Mouse (Mus musculus): ENCODE data around the gene Gsap. TPM values are rescaled to one million over a fixed set of nuclear protein-coding genes. Genes with fewer than 3 reads are reported as not detected.
"Not testable (repeated sequence)": the region's sequence is repeated elsewhere in the genome, so short reads cannot be mapped to it uniquely, and the experiment has no call there.

The Gsap gene
- polyA plus RNA-seq, 1 experiment from 2014 or later = 3.1 TPM

GRCm38 (mm10) chr5:21163421-21163820 is 22.6 kb upstream of the Gsap start:
- Histone ChIP-seq H3K4me2 (replicated peaks) (no peak overlapping the region), H3K27ac (no peak overlapping the region), H3K27me3 (replicated peaks) (no peaks in the 10 kb centered on the region), H3K9me3 (no peaks in the 10 kb centered on the region), H3K4me1 (no peaks in the 10 kb centered on the region), H3K36me3 (no peaks in the 10 kb centered on the region), H3K4me3 (no peak overlapping the region), H3K9ac (no peak overlapping the region)
- ATAC-seq (ENCODE audit: low FRiP score, low read depth) = no peak
- 93% methylated on average over 3 of the region's 3 CpGs for WGBS

- no peaks in the 10 kb centered on the region for H3K36me3 ChIP-seq
- no peak overlapping the region for H3K4me2 ChIP-seq (replicated peaks)
- no peak overlapping the region for H3K9ac ChIP-seq
- no peaks in the 10 kb centered on the region for H3K27me3 ChIP-seq (replicated peaks)
- H3K4me3 ChIP-seq = no peak overlapping the region
- H3K27ac ChIP-seq = no peak overlapping the region
- WGBS = 83% methylated on average over 8 of the region's 8 CpGs
- H3K9me3 ChIP-seq = no peaks in the 10 kb centered on the region
- ATAC-seq (ENCODE audit: low FRiP score, low read depth) = no peak
- no peaks in the 10 kb centered on the region; the same call in 1 of the 2 replicates for H3K4me1 ChIP-seq
Measured at GRCm38 (mm10) chr5:21168689-21169345, 17.2 kb upstream of the Gsap start.

GRCm38 (mm10) chr5:21169346-21169745 is 16.7 kb upstream of the Gsap start:
- 54% methylated on average over 3 of the region's 3 CpGs for WGBS
- no peak for ATAC-seq (ENCODE audit: low FRiP score, low read depth)

DNA sequence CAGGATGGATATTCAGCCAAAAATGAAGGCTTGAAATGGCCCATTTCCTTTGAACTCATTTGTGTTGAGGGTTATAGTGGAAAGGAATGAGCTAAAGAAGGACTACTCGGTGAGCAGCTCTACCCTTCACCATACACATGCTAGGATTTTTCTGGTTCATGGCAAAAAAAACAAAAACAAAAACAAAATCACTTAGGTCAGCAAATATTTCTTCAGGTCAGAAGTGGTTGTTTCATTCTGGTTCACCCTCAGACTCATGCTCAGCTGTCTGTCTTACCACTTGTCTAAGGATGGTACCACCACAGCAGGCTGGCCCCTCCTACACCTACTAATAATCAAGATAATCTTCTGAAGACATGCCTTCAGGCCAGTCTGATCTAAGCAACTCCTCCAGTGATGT is 16.2 kb upstream of the Gsap start:
- H3K9me3 ChIP-seq = no peaks in the 10 kb centered on the region
- H3K9ac ChIP-seq = no peak overlapping the region
- H3K4me1 ChIP-seq = no peaks in the 10 kb centered on the region; the same call in 1 of the 2 replicates
- H3K36me3 ChIP-seq = no peaks in the 10 kb centered on the region
- no peak overlapping the region for H3K27ac ChIP-seq
- H3K4me3 ChIP-seq = no peak overlapping the region
- no peak for ATAC-seq (ENCODE audit: low FRiP score, low read depth)
- H3K27me3 ChIP-seq (replicated peaks) = no peaks in the 10 kb centered on the region
- 87% methylated on average over 1 of the region's 1 CpGs for WGBS
- no peak overlapping the region for H3K4me2 ChIP-seq (replicated peaks)

More at GRCm38 (mm10) chr5:21169346-21169745, 16.7 kb upstream of the Gsap start:
- H3K9ac ChIP-seq = no peak overlapping the region
- H3K27ac ChIP-seq = no peak overlapping the region
- H3K4me2 ChIP-seq (replicated peaks) = no peak overlapping the region
- H3K9me3 ChIP-seq = no peaks in the 10 kb centered on the region
- no peak overlapping the region for H3K4me3 ChIP-seq
- H3K4me1 ChIP-seq = no peaks in the 10 kb centered on the region; the same call in 1 of the 2 replicates
- H3K27me3 ChIP-seq (replicated peaks) = no peaks in the 10 kb centered on the region
- no peaks in the 10 kb centered on the region for H3K36me3 ChIP-seq

GRCm38 (mm10) chr5:21170440-21170839 is 15.6 kb upstream of the Gsap start:
- peaks cover 4% of the 10 kb centered on the region for H3K4me1 ChIP-seq
- no peak overlapping the region for H3K4me3 ChIP-seq
- no peak overlapping the region for H3K9ac ChIP-seq
- no peaks in the 10 kb centered on the region for H3K9me3 ChIP-seq
- no peak overlapping the region for H3K27ac ChIP-seq
- H3K4me2 ChIP-seq (replicated peaks) = no peak overlapping the region
- 27% methylated on average over 4 of the region's 4 CpGs for WGBS
- ATAC-seq (ENCODE audit: low FRiP score, low read depth) = no peak
- H3K27me3 ChIP-seq (replicated peaks) = no peaks in the 10 kb centered on the region
- no peaks in the 10 kb centered on the region for H3K36me3 ChIP-seq

DNA sequence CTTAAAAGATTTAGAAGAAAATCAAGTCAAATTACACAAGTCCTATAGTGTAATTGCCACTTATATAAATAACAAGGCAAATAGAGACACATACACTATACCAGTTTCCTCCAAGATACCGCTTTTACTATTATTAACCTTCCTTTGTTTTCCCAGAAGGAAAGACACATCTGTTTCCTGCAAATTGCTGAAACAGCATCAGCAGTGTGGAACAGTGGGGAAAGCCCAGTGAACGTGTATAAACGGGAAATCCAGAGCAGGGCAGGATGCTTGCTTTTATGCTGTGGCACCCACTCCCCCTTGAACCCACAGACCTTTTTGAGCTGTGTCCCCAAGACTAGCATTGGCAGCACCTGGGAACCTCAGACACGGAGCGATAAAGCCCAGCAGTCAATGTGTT is 15.2 kb upstream of the Gsap start:
- Histone ChIP-seq H3K27ac (no peak overlapping the region), H3K4me3 (no peak overlapping the region), H3K4me2 (replicated peaks) (no peak overlapping the region), H3K27me3 (replicated peaks) (no peaks in the 10 kb centered on the region), H3K9me3 (no peaks in the 10 kb centered on the region), H3K36me3 (no peaks in the 10 kb centered on the region), H3K9ac (no peak overlapping the region), H3K4me1 (peaks cover 9% of the 10 kb centered on the region)
- WGBS = 65% methylated on average over 5 of the region's 5 CpGs
- ATAC-seq (ENCODE audit: low FRiP score, low read depth) = no peak

- 67% methylated on average over 6 of the region's 6 CpGs for WGBS
- Histone ChIP-seq H3K4me2 (replicated peaks) (no peak overlapping the region), H3K4me1 (peaks cover 9% of the 10 kb centered on the region), H3K27ac (no peak overlapping the region), H3K36me3 (no peaks in the 10 kb centered on the region), H3K9me3 (no peaks in the 10 kb centered on the region), H3K9ac (no peak overlapping the region), H3K27me3 (replicated peaks) (no peaks in the 10 kb centered on the region), H3K4me3 (no peak overlapping the region)
- no peak for ATAC-seq (ENCODE audit: low FRiP score, low read depth)
Measured at GRCm38 (mm10) chr5:21171336-21171735, 14.7 kb upstream of the Gsap start.

- no peaks in the 10 kb centered on the region for H3K36me3 ChIP-seq
- peaks cover 9% of the 10 kb centered on the region for H3K4me1 ChIP-seq
- no peak overlapping the region for H3K9ac ChIP-seq
- no peaks in the 10 kb centered on the region for H3K9me3 ChIP-seq
- no peak overlapping the region for H3K4me2 ChIP-seq (replicated peaks)
- ATAC-seq (ENCODE audit: low FRiP score, low read depth) = no peak
- no peaks in the 10 kb centered on the region for H3K27me3 ChIP-seq (replicated peaks)
- WGBS = 70% methylated on average over 3 of the region's 3 CpGs
- H3K27ac ChIP-seq = no peak overlapping the region
- no peak overlapping the region for H3K4me3 ChIP-seq
Measured at GRCm38 (mm10) chr5:21172316-21172715, 13.7 kb upstream of the Gsap start.

GRCm38 (mm10) chr5:21175132-21176112 is 10.6 kb upstream of the Gsap start:
- Histone ChIP-seq H3K9me3 (no peaks in the 10 kb centered on the region), H3K4me3 (no peak overlapping the region), H3K27ac (no peak overlapping the region), H3K4me1 (peaks cover 9% of the 10 kb centered on the region), H3K9ac (no peak overlapping the region), H3K4me2 (replicated peaks) (no peak overlapping the region), H3K27me3 (replicated peaks) (no peaks in the 10 kb centered on the region), H3K36me3 (no peaks in the 10 kb centered on the region)
- 26% methylated on average over 9 of the region's 9 CpGs for WGBS
- ATAC-seq (ENCODE audit: low FRiP score, low read depth) = 0 out of 2 replicates have a peak, but pooled peaks have one; percentile 43

- Histone ChIP-seq H3K27ac (no peak overlapping the region), H3K27me3 (replicated peaks) (no peaks in the 10 kb centered on the region), H3K4me1 (peaks cover 9% of the 10 kb centered on the region; the same call in 1 of the 2 replicates), H3K4me2 (replicated peaks) (no peak overlapping the region), H3K4me3 (no peak overlapping the region), H3K9me3 (no peaks in the 10 kb centered on the region), H3K9ac (no peak overlapping the region), H3K36me3 (no peaks in the 10 kb centered on the region)
- no peak for ATAC-seq (ENCODE audit: low FRiP score, low read depth)
Measured at GRCm38 (mm10) chr5:21179496-21179895, 6.6 kb upstream of the Gsap start.

GRCm38 (mm10) chr5:21183046-21183445 is 3.0 kb upstream of the Gsap start:
- not testable (repeated sequence) for H3K4me2 ChIP-seq (replicated peaks); H3K4me1 ChIP-seq; H3K36me3 ChIP-seq; H3K27ac ChIP-seq; H3K27me3 ChIP-seq (replicated peaks); H3K4me3 ChIP-seq; H3K9me3 ChIP-seq; ATAC-seq (ENCODE audit: low FRiP score, low read depth); H3K9ac ChIP-seq
- WGBS = 64% methylated on average over 2 of the region's 2 CpGs

- Histone ChIP-seq H3K27ac (no peak overlapping the region), H3K4me2 (replicated peaks) (peak overlapping the region; percentile 91), H3K9ac (no peak overlapping the region), H3K27me3 (replicated peaks) (no peaks in the 10 kb centered on the region), H3K9me3 (no peaks in the 10 kb centered on the region), H3K36me3 (no peaks in the 10 kb centered on the region), H3K4me1 (peaks cover 10% of the 10 kb centered on the region; the same call in 1 of the 2 replicates), H3K4me3 (no peak overlapping the region)
- WGBS = 6% methylated on average over 4 of the region's 4 CpGs
- peak; percentile 39; the same call in 1 of the 2 replicates for ATAC-seq (ENCODE audit: low FRiP score, low read depth)
Measured at GRCm38 (mm10) chr5:21186821-21187220, 766 bp downstream of the Gsap start.

All from neural tube, embryonic 12.5 days (tissue).